Mouse (Mus musculus) right cerebral cortex, postnatal 4 days (tissue): ENCODE measurements around the gene Tshz2.

ENCODE experiments used
- DNase-seq: peaks from one replicate; pipeline ENCODE4 v3.0.0-alpha.2; 2022

The Tshz2 gene

GRCm38 (mm10) chr2:169902896-169903295 lies 270.1 kb downstream of the Tshz2 start:
- no peak for DNase-seq

- no peak for DNase-seq
Measured at GRCm38 (mm10) chr2:169906396-169906795, 273.6 kb downstream of the Tshz2 start.

DNA sequence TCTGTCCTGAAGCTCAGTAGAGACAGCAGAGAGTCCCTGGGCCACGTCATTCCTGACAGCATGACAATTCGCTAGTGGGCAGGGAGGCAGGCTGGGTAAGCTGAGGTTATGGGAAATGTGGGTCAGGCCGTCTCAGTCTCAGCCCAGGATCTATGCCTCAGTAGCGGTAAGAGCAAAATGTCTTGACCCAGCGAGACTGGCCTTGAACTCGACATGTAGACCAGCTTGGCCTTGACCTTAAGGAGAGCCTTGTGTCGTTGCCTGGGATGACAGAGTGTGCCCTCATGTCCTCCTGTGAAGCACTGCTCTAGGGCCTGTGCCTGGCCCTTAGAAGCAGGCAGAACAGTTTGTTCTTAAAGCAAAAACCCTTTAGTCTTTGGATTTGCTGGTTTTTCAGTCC lies 275.2 kb downstream of the Tshz2 start:
- no peak for DNase-seq

DNA sequence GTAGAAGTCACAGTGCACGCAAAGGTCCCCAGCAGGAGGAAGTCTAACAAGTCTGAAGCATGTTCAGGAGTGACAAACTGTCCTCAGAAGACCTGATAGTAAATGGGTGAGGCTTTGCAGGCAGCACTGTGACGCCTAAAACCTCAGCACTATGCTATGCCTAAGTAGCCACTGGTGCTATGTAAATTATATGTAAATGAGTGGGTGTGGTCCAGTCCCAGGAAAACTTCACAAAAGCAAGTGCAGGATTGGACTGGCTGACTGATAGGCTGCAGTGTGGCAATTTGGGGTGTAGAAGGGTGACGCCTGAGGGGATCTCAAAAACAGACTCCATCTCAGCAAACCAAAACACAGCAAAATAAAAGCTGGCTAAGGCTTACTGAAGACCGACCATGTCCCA lies 277.8 kb downstream of the Tshz2 start:
- DNase-seq, result no peak

- no peak for DNase-seq
Measured at GRCm38 (mm10) chr2:169912826-169913225, 280.0 kb downstream of the Tshz2 start.

DNA sequence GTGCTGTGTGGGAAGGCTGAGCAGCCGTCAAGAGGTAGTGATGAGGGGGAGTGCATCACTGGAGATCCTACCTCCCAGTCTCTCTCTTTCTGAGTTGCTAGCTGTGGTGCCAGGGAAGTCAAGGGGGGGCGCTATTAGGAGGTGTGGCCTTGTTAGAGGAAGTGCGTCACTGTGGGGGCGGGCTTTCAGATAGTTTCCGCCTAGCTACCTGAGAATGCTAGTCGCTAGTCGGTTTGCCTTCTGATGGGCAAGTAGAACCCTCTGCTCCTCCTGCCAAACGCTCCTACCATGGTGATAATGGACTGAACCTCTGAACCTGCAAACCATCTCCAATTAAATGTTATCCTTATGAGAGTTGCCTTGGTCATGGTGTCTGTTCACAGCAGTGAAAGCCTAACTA lies 282.1 kb downstream of the Tshz2 start:
- peak; percentile 10 for DNase-seq

- DNase-seq, result no peak
Measured at GRCm38 (mm10) chr2:169915326-169915725, 282.5 kb downstream of the Tshz2 start.

GRCm38 (mm10) chr2:169919111-169919695 lies 286.4 kb downstream of the Tshz2 start:
- no peak for DNase-seq

- DNase-seq, result no peak
Measured at GRCm38 (mm10) chr2:169924177-169924810, 291.5 kb downstream of the Tshz2 start.

DNA sequence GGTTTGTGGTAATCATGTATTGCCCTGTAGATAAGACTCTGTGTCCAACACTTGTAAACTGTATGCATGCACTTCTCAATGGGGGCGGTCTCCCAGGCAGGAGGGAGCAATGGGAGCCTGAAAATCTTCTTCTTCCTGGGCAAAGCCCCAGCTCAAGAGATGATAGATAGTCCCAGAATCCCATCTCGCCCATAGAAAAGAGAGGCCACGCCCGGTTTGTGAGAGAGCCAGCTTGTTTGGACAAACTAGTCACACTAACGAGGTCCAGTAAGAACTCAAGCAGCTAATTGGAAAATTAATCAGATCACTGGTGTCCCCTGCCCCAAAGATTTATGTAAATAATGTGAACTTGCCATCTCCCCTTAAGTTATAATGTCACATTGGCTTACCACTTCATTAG lies 292.7 kb downstream of the Tshz2 start:
- DNase-seq, result no peak

DNA sequence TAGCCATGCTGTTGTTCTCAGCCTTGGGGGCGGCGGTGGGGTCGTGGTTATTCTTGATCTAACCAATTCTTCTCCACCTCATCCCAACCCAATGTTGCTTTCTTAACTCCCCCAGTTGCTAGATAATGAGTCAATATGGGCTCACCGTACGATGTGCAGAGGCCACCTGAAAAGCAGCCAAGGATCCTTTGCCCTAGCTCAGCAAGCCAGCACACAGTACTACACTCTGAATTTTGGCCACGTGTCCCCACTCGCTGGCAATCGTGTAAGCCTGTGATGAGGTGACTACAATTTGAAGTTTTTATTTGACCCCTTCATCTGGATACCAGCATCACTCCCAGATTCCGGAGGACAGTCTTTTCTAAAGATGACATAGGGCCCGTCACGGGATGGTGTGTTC lies 293.2 kb downstream of the Tshz2 start:
- no peak for DNase-seq

DNA sequence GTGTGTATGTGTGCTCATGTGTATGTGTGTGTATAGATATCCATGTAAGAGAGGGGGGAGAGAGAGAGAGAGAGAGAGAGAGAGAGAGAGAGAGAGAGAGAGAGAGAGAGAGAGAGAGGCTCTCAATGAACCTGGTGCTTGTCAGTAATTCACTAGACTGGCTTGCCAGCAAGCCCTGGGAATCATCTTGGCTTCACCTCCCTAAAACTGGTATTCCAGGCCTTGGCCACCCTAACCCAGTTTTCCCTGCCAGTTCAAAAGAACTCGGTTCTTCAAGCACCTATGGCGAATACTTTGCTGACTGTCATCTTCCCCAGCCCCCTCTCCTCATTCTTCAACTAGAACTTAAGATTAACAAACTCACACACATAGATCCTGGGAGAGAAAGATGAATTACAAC lies 294.6 kb downstream of the Tshz2 start:
- no peak for DNase-seq

GRCm38 (mm10) chr2:169928447-169929120 lies 295.8 kb downstream of the Tshz2 start:
- DNase-seq, result peak; percentile 46

GRCm38 (mm10) chr2:169929540-169930497 lies 297.0 kb downstream of the Tshz2 start:
- DNase-seq, result peak; percentile 6

- no peak for DNase-seq
Measured at GRCm38 (mm10) chr2:169935642-169936041, 302.8 kb downstream of the Tshz2 start.

GRCm38 (mm10) chr2:169940297-169941142 lies 307.7 kb downstream of the Tshz2 start:
- no peak for DNase-seq

DNA sequence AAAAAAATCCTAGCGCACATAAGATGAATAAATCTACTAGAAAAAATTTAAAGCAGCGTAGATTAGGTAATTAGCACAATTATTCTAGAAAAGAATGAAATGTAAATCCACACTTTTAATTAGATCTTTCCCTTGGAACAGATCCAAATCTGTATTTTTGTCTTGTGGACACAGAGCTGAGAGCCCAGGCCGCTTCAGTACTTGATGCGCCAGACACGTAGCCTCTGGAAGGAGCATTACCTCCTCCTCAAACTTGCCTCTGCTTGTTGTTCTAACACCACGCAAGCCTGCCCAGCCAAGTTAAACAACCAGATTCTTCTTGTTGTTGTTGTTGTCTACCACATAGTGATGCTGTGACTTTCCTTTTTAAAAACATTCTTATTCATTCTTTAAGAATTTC lies 310.9 kb downstream of the Tshz2 start:
- DNase-seq, result no peak

GRCm38 (mm10) chr2:169948139-169948538 lies 315.3 kb downstream of the Tshz2 start:
- no peak for DNase-seq

DNA sequence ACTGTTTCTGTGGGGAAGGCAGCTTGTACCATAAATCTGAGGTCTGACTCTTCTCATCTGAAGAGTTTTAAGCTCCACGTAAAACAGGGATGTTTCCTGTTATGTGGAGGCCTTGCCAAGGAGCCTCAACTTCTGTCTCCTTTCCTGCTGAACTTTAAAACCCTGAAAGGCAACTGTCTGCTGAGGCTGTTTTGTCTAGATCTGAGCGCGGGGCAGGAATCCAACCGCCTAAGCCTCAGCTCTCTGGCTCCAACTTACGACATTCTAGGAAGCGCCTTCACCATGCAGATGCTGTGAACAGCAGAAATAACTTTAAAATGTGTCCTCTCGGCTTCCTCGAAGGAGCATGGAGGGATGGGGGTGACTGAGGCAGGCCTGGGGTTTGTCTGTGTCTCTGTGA lies 318.2 kb downstream of the Tshz2 start:
- peak; percentile 12 for DNase-seq

- no peak for DNase-seq
Measured at GRCm38 (mm10) chr2:169952981-169953380, 320.2 kb downstream of the Tshz2 start.

GRCm38 (mm10) chr2:169958736-169959573 lies 326.1 kb downstream of the Tshz2 start:
- no peak for DNase-seq
